Mouse (Mus musculus) heart, embryonic 13.5 days (tissue): Measurements from ENCODE around the gene Kcnj9. TPM values are rescaled to one million over a fixed set of nuclear protein-coding genes. Genes with fewer than 3 reads are reported as not detected.

Experiments
- polyA plus RNA-seq: library from polyadenylated mRNA; unstranded; fragments of >200 nt; fragmentation: Nextera tagmentation; extraction: Ambion mirVana; gene quantifications from 2 replicates; pipeline ENCODE4 v1.2.1, GENCODE M21; 2015

Kcnj9 gene
- polyA plus RNA-seq, 1 experiment from 2014 or later: not detected

Other genes with a start within 250 kb of the Kcnj9 start
- gene Copa, start 246.8 kb downstream of the Kcnj9 start, polyA plus RNA-seq: 162 and 163 TPM in 2 replicates
- gene Ncstn, start 246.5 kb downstream of the Kcnj9 start, polyA plus RNA-seq: 115 TPM in 2 replicates
- gene Pex19, start 202.6 kb downstream of the Kcnj9 start, polyA plus RNA-seq: 124 and 131 TPM in 2 replicates
- 106 and 108 TPM in 2 replicates for gene Dcaf8, start 181.2 kb downstream of the Kcnj9 start, polyA plus RNA-seq
- gene Pea15a, start 122.5 kb downstream of the Kcnj9 start, polyA plus RNA-seq: 169 and 180 TPM in 2 replicates
- 162 and 211 TPM in 2 replicates for gene Casq1, start 109.5 kb downstream of the Kcnj9 start, polyA plus RNA-seq
- gene Atp1a4, start 70.9 kb downstream of the Kcnj9 start, polyA plus RNA-seq: 0.21 and 0.52 TPM in 2 replicates
- gene Igsf8, start 67.7 kb downstream of the Kcnj9 start, polyA plus RNA-seq: 27.8 and 31.6 TPM in 2 replicates
- 17.0 and 20.8 TPM in 2 replicates for gene Atp1a2, start 31.3 kb downstream of the Kcnj9 start, polyA plus RNA-seq
- gene Kcnj10, start 11.9 kb upstream of the Kcnj9 start, polyA plus RNA-seq: 0.04 TPM in 1 of 2 replicates, not detected in the other
- gene Pigm, start 47.2 kb upstream of the Kcnj9 start, polyA plus RNA-seq: 4.4 and 4.7 TPM in 2 replicates
- 1.2 and 1.3 TPM in 2 replicates for gene Slamf9, start 146.0 kb upstream of the Kcnj9 start, polyA plus RNA-seq
- gene Igsf9, start 152.5 kb upstream of the Kcnj9 start, polyA plus RNA-seq: 9.2 and 9.6 TPM in 2 replicates
- 312 and 327 TPM in 2 replicates for gene Tagln2, start 170.7 kb upstream of the Kcnj9 start, polyA plus RNA-seq
- gene Cfap45, start 191.5 kb upstream of the Kcnj9 start, polyA plus RNA-seq: 1.9 and 2.4 TPM in 2 replicates
- 0.15 and 0.25 TPM in 2 replicates for gene Vsig8, start 226.6 kb upstream of the Kcnj9 start, polyA plus RNA-seq